Mouse (Mus musculus): ENCODE measurements around the gene Srp68.
"Not testable (repeated sequence)": the region's sequence is repeated elsewhere in the genome, so short reads cannot be mapped to it uniquely, and the experiment has no call there.

Gene Srp68

GRCm38 (mm10) chr11:116282912-116283521 is 9.0 kb upstream of the Srp68 start:
- DNase-seq = no peak

DNA sequence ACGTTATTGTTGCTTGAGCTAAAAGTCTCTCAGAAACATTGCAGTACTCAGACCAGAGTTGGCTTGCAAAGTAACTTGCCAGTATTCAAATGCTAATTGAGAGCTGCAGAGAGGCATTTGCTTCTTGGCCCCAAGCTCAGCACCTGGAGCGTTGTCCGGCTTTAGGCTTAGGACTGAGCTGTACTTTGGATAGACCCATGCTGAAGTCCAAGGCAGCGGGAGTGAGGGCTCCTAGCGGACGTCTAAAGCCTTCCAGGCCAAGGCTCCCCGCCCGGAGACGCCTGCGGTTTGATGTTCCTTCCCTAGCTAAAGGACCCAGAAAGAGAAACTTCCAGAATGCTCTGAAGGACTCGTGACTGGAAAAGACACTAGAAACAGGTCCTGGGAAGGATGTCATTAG is 8.1 kb upstream of the Srp68 start:
- DNase-seq = no peak

DNA sequence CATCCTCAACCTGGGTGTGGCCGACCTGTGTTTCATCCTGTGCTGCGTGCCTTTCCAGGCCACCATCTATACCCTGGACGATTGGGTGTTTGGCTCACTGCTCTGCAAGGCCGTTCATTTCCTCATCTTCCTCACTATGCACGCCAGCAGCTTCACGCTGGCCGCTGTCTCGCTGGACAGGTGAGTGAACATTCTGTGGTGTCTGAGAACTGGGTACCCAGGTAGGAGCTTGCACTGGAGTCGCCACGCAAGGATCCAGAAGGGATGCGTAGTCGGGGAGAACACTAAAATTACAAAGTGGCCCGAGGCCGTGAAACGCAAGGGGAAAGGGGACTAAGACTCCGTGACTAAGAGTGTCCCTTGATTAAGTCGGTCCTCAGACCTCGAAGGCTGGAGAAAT is 7.7 kb upstream of the Srp68 start:
- no peak for DNase-seq

DNA sequence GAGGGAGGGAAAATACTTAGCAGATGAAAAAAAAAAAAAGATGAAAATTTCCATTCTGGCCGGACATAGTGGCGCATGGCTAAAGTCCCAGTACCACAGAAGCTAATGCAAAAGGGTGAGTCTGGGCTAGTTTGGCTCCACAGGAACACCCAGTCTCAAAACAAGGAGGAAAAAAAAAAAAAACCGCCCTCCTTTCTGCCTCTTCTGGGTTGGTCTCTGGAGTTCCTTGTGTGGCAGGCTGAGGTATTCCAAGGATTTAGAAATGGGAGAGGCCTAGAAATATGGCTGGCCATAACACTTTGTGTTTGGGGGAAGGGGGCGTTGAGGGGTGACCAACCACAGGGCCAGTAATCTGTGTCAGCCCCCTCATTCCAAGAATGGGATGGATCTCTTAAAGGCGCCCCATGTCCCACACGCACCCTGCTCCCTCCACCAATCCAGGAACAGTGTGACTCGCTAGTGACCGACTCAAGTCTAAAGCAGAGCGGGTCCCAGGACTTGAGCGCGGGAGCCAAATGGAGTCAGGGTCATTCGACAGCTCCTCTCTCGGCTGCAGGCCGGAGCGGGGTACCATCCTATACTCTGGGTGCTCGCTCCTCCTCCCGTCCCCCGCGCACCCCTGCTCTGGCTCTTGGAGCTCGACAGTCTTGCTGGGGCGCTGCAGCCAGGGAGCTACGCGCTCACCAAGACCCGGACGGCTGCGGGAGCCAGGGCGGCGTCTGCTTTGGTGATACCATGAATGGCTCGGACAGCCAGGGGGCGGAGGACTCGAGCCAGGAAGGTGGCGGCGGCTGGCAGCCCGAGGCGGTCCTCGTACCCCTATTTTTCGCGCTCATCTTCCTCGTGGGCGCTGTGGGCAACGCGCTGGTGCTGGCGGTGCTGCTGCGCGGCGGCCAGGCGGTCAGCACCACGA is 7.0 kb upstream of the Srp68 start, which contains the start of gene Galr2:
Galr2 (plus strand) TSS at position 189 of the 913 bp plus-strand sequence.
- DNase-seq = no peak

DNA sequence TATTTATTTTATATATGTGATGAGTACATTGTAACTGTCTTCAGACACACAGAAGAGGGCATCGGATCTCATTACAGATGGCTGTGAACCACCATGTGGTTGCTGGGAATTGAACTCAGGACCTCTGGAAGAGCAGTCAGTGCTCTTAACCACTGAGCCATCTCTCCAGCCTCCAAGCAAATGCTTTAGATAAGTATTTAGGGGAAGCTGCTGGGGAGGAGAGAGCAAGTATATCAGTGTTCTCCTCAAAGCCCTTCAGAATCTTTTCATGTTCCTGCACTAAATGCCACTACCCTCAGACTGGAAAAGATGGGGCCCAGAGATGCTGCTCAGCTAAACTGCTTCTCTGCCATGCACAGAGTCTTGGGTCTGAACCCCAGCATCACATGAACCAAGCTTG is 3.2 kb upstream of the Srp68 start:
- not testable (repeated sequence) for DNase-seq

GRCm38 (mm10) chr11:116273469-116274044 is 460 bp downstream of the Srp68 start:
- DNase-seq = no peak

DNA sequence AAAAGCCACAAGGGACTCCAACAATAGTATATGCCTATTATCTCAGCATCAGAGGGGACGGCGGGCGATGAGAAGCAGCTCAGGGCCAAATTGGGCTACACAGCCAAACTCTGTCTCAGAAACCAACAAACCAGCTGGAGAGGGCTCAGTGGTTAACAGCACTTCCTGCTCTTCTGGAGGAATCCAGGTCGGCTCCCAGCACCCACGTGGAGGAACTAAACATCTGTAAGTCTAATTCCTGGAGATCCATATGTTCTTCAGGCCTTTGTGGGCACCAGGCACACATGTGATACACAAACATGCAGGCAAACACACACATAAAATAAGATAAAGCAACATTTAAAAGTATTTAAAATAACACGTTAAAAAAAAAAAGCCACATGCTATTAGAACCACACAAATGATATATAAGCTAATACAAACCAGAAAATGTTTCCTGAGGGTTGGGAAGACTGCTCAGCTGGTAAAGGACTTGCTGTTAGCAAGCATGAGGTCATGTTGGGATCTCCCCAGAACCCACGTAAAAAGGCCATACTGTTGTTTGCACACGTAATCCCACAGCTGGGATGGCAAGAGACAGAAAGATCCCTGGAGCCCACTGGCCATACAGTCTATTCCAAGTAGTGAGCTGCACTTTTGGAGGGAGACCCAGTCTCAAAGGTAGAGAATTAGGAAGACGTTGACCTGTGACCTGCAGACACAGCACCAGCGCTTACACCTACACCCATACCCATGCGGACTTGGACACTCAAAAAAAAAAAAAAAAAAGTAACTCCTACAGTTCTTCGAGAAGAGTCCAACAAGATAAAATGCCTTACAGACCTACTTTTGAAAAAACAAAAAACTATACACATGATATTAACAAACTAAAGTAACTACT is 1.2 kb downstream of the Srp68 start:
- DNase-seq = no peak

GRCm38 (mm10) chr11:116269560-116269959 is 4.5 kb downstream of the Srp68 start:
- DNase-seq = no peak

GRCm38 (mm10) chr11:116268313-116268712 is 5.7 kb downstream of the Srp68 start:
- DNase-seq = no peak

GRCm38 (mm10) chr11:116267637-116268036 is 6.4 kb downstream of the Srp68 start:
- no peak for DNase-seq

GRCm38 (mm10) chr11:116265850-116266249 is 8.2 kb downstream of the Srp68 start:
- DNase-seq = no peak

DNA sequence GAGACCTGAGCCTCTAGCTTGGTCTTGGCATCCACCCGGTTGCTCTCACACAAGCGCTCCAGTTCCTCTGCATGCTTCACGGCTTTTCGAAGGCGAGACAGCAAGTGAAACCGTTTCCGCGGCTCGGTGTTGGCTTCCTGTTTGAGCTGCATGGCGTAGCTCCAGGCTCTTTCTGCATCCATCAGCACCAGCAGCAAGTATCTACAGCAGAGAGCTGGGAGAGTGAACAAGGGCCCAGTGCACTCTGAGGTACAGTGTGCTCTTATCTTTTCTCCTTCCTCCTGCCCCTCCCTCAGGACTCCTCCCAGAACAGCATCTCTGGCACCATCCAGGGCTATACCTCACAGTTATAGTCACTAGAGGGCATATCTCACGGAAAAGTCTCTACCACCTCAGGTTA is 8.7 kb downstream of the Srp68 start:
- DNase-seq = no peak

GRCm38 (mm10) chr11:116260259-116260658 is 13.8 kb downstream of the Srp68 start:
- peak; percentile 83 for DNase-seq

DNA sequence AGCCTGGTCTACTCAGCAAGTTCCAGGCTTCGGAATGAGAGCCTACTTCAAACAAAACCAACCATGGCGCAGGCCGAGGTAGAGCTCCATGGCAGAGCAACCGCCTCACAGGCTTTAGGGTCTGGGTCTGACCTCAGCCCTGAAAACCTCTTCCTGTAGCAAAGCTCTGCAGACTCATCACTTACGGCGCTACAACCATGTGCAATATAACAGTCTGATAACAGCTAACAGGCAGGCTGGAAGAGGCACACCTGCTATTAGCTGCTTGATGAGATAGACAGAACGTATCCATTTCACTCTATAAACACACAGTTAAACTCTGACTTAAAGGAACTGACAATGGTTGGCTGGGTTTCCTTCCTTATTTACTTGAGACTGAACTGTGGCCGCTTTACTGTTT is 14.6 kb downstream of the Srp68 start:
- DNase-seq = no peak

DNA sequence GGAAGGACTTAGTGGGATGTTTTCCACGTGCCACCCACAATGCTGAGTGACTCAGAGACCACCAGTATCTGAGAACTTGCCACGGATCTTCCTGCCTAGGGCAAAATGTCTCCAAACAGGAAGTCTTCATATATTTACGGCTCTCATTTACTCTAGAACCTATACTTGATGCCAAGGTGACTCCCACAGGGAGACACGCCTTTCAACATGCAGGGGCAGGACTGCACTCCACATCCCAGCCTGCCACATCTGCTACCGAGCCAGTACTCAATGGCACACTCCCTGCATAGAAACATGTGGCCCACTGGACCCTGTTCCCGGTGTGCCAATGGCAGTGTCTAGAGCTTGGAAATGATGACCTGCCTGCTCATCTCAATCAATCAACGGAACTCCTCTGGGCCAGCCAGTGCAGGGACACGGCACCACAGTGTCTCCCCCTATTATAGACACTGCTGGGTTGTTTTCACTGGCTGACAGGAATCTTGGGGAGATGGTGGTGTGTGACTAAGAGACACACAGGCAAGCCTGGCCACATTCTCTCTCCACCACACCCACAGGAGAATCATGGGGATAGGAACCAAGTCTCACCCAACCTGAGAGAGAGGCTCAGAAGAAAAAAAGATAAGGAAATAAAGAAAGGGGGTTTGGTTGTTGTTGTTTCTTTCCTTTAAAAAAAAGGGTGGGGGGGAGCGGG is 17.9 kb downstream of the Srp68 start:
- no peak for DNase-seq

GRCm38 (mm10) chr11:116255090-116255981 is 18.7 kb downstream of the Srp68 start:
- DNase-seq = no peak

DNA sequence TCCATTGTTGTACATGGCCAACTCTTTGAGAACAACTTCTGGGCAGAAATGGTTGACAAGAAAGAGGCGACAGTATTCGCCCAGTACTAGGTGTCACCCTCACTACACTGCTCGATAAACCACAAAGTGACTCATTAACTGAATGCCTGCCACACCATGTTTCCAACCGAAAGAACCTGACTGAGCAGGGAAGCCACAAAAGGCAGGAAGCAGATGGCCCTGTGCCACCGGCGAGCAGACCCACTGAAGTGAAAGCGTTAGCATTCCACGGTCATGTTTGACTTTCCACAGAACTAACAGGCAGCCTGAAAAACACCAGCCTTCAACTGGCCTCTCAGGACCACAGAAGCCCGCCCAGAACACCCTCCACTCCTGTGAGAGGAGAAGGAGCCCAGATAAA is 19.4 kb downstream of the Srp68 start:
- DNase-seq = peak; percentile 70

DNA sequence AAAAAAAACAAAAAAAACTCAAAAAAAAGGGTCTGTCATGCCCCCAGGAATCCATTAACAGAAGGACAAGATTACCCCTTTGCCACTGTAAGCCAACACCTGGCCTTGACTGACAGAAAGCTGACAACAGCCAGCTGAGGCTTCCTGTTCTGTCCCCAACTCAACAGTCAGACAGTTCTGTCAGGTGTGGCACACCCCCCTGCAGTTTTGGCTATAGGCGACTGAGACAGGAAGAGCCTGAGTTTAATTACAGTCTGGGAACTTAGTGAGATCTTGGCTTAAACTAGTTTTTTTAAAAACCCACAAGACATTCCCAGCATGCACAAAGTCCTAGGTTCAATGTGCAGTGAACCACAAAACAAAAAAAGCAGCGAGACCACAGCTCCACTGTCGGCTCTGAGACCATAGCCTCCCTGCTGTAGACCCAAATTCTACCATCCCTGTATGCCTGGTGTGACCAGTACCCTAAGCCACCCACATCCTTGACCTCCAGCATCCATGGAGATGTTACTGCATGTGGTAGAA is 20.9 kb downstream of the Srp68 start:
- DNase-seq = no peak

- no peak for DNase-seq
Measured at GRCm38 (mm10) chr11:116250898-116251297, 23.1 kb downstream of the Srp68 start.

DNA sequence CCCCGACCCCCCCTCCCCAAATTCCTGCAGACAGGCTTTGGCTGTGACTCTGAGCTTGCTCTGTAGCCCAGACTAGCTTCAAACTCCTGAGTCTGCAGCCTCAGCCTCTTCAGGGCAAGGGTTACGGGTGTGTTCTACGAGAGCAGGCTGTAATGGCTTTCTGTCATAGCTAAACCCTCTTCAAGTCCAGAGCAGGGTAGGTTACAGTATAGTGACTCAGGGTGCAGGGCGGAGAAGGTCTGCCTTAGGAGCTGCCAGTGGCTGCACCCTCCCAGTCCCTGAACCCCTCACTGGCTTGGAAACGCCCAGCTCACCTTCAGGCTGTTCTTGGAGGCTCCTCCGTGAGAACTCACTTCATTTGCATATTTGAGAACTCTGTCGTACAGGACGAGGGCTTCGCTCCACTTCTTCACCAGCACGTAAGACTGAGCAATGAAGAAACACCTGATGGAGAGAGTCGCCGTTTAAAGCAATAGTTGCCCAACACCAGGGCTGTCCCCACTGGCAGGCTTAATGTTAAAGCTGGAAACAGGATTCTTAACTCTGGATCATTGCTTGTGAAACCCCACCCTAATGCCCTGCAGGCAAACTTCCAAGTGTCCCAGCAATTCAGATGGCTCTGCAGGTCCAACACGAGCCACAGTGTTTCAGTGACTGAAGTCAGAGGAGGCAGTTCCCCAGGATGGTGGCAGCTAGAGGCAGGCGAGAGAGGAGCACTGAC is 26.4 kb downstream of the Srp68 start:
- DNase-seq = peak; percentile 23
